22 mouse cellular contexts compared by ENCODE assay signal in genomic region chr12:92904382-92904781, GRCm38 (mm10).
"Had no signal": no experiment of that assay in that cellular context is flagged by ENCODE, and none has a peak within 500 bp of the region (broad histone marks: within the 10 kb centered on the region; RNA-seq: fewer than 3 reads in every experiment).

No protein-coding gene starts in this region.

- ATAC-seq: hindbrain, embryonic 16.5 days; hindbrain, postnatal 0 days; inflammation-experienced regulatory T-cells, adult 6 months; intestine, embryonic 15.5 days; intestine, embryonic 16.5 days; intestine, postnatal 0 days had no signal

- DNase-seq: heart, postnatal 10 days; heart, postnatal 14 days; heart, postnatal 36 days; heart, postnatal 4 days; kidney, adult 11 months; kidney, adult 18-20 months; kidney, adult 2 months; kidney, adult 8-10 months; kidney, adult 9 months; kidney, postnatal 10 days; kidney, postnatal 14 days; kidney, postnatal 25 days; kidney, postnatal 36 days; kidney, postnatal 4 days; layer of hippocampus, adult 9-11 months; layer of hippocampus, postnatal 36 days had no signal
